Mouse (Mus musculus): ENCODE measurements around the gene Prdm12.
"Not testable (repeated sequence)": the region's sequence is repeated elsewhere in the genome, so short reads cannot be mapped to it uniquely, and the experiment has no call there.

Prdm12 gene

GRCm38 (mm10) chr2:31653971-31654853, 14.4 kb downstream of the Prdm12 start:
- no peak for DNase-seq

GRCm38 (mm10) chr2:31654854-31655559, 15.2 kb downstream of the Prdm12 start:
- peak in 1 of 2 experiments; percentile 53 for DNase-seq

GRCm38 (mm10) chr2:31656374-31656773, 16.5 kb downstream of the Prdm12 start:
- no peak for DNase-seq

- peak in 1 of 2 experiments; percentile 55 for DNase-seq
Measured at GRCm38 (mm10) chr2:31662939-31663803, 23.3 kb downstream of the Prdm12 start.

- peak in 1 of 2 experiments; percentile 45 for DNase-seq
Measured at GRCm38 (mm10) chr2:31663804-31664180, 24.0 kb downstream of the Prdm12 start.

- DNase-seq = peak; percentile 31 to 61
Measured at GRCm38 (mm10) chr2:31667332-31667731, 27.5 kb downstream of the Prdm12 start.

- peak; percentile 93 to 94 for DNase-seq
Measured at GRCm38 (mm10) chr2:31670551-31671035, 30.8 kb downstream of the Prdm12 start, which contains the start of gene Exosc2. Exosc2 (plus strand) TSS chr2:31670715.

- no peak for DNase-seq
Measured at GRCm38 (mm10) chr2:31678641-31679040, 38.8 kb downstream of the Prdm12 start.

GRCm38 (mm10) chr2:31681051-31681707, 41.3 kb downstream of the Prdm12 start:
- DNase-seq = not testable (repeated sequence)

- peak in 1 of 2 experiments; percentile 47 for DNase-seq
Measured at GRCm38 (mm10) chr2:31681731-31682235, 41.9 kb downstream of the Prdm12 start.

- peak; percentile 45 to 66 for DNase-seq
Measured at GRCm38 (mm10) chr2:31683666-31684065, 43.8 kb downstream of the Prdm12 start.

- peak; percentile 97 to 99 for DNase-seq
Measured at GRCm38 (mm10) chr2:31688074-31688925, 48.5 kb downstream of the Prdm12 start, which contains the start of gene Abl1. Abl1 (plus strand) TSS chr2:31688376.

- peak in 1 of 2 experiments; percentile 25 for DNase-seq
Measured at GRCm38 (mm10) chr2:31689045-31689444, 49.2 kb downstream of the Prdm12 start.

- no peak for DNase-seq
Measured at GRCm38 (mm10) chr2:31690063-31690462, 50.2 kb downstream of the Prdm12 start.

GRCm38 (mm10) chr2:31698209-31698608, 58.4 kb downstream of the Prdm12 start:
- no peak for DNase-seq

- DNase-seq = no peak
Measured at GRCm38 (mm10) chr2:31700545-31701446, 61.0 kb downstream of the Prdm12 start.

GRCm38 (mm10) chr2:31703226-31703625, 63.4 kb downstream of the Prdm12 start:
- DNase-seq = no peak
